Mouse (Mus musculus): ENCODE measurements at regions not wholly inside any gene's neighbourhood (a gene's known extent, or its start where the extent isn't known, plus 50 kb on each side); places are given as distances from the start of the nearest gene placed in this dataset.

DNA sequence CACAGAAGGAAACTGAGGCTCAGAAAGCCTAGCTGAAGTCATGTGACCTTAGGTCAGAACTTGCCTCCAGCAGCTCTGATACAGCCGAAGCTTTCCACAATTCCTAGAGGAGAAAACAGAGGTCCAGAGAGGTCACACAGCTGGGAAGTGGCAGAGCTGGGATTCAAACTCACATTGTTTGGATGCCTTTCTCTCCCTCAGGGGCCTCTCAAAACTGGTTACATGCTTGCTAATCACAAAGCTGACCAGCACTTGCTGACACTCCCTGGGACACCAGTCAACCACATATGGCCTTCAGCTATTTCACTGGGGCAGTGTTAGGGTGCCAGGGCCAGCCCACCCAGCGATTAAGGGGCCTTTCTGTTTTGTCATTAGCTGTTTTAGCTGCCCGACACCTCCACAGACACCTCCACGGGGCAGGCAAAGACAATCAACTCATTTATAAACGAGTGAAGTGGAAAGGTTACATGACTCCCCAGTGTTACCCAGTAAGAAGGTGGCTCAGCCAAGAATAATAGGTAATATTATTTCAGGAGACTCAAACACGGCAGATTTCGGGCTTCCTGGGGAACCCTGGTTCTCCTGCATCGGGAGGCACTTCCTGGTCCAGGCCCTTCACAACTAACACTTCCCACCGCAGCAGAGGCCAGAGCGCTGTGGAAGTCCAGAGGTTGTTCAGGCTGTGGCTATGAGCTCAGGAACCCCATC is 71.4 kb downstream of the 2410131K14Rik start:
- intact Hi-C loops (cut with DNase I), result no loop called here
- no peak for DNase-seq

- intact Hi-C loops (cut with DNase I), result no loop called here
- DNase-seq, result no peak
Observed at GRCm38 (mm10) chr5:118318073-118318472, 73.0 kb downstream of the 2410131K14Rik start.

DNA sequence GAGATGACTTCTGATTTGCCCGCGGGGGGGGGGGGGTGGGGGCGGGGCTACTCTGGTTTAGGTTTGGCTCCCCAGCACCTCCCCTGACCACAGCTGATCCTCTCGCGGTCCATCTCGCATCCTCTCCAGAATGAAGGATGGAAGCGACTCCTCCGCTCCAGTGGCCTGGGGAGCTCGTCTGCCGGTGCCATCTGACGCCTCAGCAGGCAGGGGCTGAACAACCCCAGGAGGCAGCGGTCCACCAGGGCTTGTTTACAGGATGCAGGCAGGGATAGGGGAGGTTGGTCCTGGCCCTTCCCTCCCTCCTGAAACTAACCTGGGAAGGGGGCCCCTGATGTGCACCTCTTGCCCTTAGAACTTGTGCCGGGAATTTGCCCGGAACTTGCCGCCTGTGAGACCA is 73.9 kb downstream of the 2410131K14Rik start:
- DNase-seq, result no peak
- intact Hi-C loops (cut with DNase I), result no loop called here

DNA sequence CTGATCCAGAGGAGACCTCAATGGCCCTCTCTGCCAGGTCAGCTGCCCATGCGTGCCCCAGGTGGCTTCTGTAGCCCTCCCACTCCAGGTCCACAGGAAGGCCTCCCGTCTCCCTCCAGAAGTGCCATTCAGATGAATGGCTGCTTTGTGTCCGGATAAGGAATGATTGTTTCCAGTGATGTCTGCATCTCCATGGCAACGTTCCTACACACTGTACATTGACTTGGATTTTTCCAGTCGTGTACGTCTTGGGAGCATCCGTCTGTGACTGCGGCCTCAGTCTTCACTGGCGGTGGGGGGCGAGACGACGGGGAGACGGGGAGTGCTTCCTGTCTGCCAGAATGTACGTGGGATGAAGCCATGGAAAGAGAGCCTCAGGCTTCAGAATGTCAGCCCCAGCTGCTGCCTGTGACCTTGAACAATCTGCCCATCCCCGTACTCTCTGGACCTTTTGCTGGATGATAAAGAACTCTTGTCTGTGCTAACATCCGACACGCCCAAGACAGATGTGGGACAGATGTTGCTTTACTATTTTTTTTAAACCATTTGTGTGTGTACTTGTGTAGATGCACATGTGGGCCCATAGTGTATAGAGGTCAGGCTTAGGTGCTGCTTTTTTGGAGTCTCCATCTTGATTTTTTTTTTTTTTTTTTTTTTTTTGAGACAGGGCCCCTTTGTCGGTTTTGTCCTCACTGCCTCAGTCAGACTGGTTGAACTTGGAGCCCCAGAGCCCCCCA is 76.9 kb downstream of the 2410131K14Rik start:
- intact Hi-C loops (cut with DNase I), result no loop called here
- DNase-seq, result peak in 1 of 2 experiments; percentile 24

- intact Hi-C loops (cut with DNase I), result no loop called here
Observed at GRCm38 (mm10) chr5:118323151-118323550, 78.1 kb downstream of the 2410131K14Rik start.

GRCm38 (mm10) chr5:118326837-118327541 is 82.0 kb downstream of the 2410131K14Rik start:
- peak; percentile 63 to 65 for DNase-seq

More at GRCm38 (mm10) chr5:118323151-118323550, 78.1 kb downstream of the 2410131K14Rik start:
- DNase-seq, result no peak

GRCm38 (mm10) chr5:118327961-118328712 is 83.1 kb downstream of the 2410131K14Rik start:
- intact Hi-C loops (cut with DNase I), result loop anchor here (2.0 kb wide), 1 partner anchor 59 kb away; no protein-coding TSS in a partner anchor
- peak in 1 of 2 experiments; percentile 30 for DNase-seq

More at GRCm38 (mm10) chr5:118326837-118327541, 82.0 kb downstream of the 2410131K14Rik start:
- intact Hi-C loops (cut with DNase I), result loop anchor here (2.0 kb wide), 1 partner anchor 58 kb away; no protein-coding TSS in a partner anchor

DNA sequence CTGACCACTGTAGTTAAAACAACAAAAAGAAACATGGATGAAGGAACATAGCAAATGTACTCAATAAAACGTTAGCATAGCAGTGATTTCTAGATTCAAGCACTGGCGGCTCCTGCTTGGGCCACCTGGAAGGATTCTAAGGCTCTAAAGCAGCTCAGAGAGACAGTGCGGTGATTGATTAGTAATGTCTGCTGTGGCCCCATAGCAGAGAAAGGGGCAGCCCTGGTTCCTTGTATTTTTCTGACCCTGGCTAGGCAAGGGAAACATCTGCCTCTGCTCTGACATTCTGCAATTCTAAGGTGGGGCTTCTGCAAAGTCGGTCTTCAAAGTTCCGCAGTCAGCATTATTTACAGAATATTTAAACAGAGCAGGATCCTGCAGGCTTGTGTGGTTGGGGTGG is 84.1 kb downstream of the 2410131K14Rik start:
- intact Hi-C loops (cut with DNase I), result no loop called here
- DNase-seq, result no peak

GRCm38 (mm10) chr5:118331286-118331607 is 86.2 kb downstream of the 2410131K14Rik start:
- intact Hi-C loops (cut with DNase I), result loop anchor here (1.0 to 2.0 kb wide), 3 partner anchors 264 to 406 kb away; no protein-coding TSS in a partner anchor
- DNase-seq, result no peak

DNA sequence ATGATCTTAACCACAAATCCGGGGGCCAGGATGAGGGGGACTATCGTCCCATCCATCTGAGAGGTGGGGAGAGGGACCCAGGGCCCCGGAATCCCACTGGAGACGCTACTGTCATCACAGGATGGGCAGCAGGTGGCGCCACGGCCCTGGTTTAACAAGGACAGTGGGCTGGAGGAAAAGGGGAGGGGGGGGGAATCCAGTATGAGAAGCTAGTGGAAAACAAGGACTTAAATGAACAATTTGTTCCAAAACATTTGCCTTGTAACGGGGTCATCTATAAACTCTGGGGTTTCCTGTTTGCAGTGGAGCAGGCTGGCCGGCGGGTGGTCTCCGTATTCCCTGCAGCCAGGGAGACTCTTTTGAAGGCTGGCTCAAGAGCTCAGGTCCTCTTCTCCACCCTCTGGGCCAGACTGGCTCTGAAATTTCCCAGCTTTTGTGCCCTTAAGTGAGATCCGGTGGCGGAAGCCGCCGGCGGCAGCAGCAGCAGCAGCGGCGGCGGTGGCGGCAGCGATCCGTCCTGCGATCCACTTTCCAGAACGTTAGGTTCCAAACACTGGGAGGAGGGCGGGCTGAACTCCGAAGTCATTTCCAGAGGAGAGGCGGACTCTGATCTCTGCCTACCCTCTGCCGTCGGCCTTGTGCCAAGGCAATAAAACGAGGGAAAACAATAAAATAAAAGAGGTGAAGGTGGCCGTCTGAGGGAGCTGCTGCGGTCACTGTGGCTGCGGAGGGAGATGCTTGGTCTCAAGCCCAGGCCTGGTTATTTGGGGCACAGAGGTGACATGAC is 86.8 kb downstream of the 2410131K14Rik start:
- DNase-seq, result peak; percentile 83 to 90
- intact Hi-C loops (cut with DNase I), result loop anchor here (1.0 to 2.0 kb wide), 4 partner anchors 228 to 406 kb away; no protein-coding TSS in a partner anchor

DNA sequence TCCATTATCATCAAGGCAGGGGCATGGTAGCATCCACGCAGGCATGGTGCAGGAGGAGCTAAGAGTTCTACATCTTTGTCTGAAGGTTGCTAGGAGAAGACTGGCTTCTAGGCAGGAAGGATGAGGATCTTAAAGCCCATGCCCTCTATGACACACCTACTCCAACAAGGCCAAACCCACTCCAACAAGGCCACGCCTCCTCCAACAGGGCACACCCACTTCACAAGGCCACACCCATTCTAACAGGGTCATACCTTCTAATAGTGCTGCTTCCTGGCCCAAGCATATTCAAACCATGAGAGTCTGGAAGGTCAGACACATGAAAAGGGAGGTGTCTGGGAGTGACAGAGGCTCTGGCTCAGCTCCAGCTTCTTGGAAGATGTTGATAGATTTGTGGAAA is 89.0 kb downstream of the 2410131K14Rik start:
- no peak for DNase-seq
- intact Hi-C loops (cut with DNase I), result no loop called here

DNA sequence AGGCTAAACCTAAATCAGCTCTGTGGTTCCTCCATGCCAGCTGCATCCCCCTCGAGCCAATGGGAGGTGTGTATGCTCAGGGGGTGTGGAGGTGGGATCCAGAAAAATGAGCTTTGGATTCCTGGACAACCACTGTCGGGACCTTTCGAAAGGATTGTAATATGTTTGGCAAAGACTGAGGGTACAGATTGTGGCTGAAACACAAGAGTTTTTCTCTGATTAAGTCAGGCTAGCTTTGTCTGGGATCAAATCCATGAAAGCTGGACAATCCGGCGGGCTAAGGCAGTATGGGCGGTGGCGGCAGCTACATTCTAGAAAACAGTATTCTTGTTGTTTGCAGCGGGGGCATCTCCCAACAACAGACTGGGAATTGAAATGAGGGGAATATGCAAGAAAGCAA is 93.2 kb downstream of the 2410131K14Rik start:
- intact Hi-C loops (cut with DNase I), result no loop called here

DNA sequence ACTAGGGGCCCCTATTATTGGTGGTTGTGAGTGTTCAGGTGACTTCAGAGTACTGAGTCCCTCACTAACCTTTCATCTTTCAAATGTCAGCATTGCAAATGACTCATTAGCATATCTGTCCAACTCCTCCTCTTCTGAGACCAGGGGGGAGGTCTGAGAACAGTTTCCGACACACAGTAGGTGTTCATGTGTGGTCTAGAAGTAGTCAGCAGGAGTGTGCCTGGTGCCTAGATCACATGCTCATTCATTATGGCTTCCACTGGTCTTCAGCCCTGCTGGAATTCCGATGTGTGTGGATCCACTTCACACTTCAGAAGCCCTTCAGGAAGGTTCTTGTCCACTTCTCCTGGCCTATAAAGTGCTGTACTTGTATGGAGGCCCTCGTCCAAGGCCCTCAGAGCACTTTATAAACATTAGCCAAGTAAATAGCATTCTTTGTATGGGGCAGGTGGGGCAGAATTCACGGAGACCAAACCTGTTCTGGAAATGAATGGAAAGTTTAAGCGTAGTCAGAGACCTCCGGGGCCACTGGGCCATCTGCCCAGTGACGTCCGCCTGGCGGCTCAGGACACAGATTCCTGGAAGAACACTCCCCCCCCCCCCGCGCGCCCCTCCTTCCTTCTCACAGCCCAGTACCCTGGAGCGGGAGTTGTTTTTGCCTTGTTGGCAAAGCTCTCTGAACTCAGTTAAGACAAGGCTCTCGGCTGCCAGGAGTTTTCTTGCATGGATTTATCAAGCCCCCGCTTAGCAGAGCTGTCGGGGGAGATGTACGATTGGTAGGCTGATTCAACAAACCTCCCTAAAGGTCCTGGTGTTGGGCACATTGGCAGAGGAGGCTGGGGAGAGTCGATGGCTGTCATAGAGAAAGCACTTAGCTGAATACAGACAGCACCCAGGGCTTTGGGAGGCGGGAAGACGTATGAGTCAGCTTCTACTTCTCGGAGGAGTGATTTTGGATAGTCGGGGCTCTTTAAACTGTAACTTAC is 94.9 kb downstream of the 2410131K14Rik start:
- DNase-seq, result peak in 1 of 2 experiments; percentile 60
- intact Hi-C loops (cut with DNase I), result no loop called here

More for the DNA sequence above, 93.2 kb downstream of the 2410131K14Rik start:
- no peak for DNase-seq

DNA sequence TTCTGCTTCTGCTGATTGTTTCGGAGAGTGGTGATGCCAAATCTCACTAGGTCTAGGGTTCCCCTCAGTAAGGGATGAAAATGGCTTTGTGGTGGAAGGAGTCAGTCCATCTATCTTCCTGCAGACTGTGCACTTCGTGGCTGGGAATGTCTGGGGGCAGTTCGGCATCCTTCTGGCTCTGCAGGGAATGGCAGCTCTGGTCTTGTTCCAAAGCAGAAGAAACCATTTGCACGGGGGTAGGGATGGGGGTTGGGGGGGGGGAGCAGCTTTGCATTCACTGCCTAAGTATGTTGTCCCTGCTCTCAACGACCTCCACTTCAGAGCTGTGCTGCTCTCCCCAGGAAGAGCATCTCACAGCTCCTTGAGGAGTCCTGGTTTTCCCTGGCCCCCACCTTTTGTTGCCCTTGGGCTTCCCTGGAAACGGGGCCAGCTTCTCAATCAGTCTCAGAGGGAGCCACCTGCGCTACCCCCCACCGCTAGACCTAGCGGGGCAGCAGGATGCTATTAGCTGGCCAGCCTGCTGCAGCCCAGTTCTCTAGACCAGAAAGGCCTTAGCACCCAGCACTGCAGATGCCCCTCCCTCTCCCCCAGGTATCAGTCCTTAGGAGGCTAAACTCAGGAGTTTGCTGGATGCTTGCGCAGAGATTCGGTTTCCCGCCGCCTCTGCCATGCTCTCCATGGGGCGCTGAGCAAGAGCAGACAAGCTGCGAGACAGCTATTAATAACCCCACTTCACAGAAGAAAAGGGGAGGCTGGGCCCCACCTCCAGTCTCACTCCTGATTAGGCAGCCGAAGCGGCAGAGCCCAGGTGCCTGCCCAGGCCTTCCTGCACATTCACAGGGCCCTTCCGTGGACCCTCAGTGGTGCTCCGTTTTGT is 98.7 kb downstream of the 2410131K14Rik start:
- intact Hi-C loops (cut with DNase I), result no loop called here
- no peak for DNase-seq

DNA sequence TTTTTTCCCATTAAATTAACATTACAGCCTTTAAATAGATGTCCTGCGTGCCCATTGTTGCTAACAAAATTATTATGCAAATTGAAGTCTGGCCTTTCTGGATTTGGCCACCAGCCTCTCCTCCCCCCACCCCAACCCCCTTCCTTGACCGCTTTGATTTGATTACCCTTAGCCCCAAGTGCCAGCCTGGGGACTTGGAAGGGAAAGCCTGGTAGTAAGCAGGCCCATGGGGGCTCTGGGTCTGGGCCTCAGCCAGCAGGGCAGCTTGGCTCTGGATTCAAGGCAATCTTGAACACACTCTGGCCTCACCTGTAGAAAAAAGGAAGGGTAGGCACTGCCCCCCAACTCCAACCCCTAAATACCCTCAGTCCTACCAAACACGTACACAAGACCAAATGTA is 100.2 kb downstream of the 2410131K14Rik start:
- intact Hi-C loops (cut with DNase I), result no loop called here
- no peak for DNase-seq

GRCm38 (mm10) chr5:118349057-118349456 is 104.0 kb downstream of the 2410131K14Rik start:
- DNase-seq, result no peak
- intact Hi-C loops (cut with DNase I), result no loop called here

DNA sequence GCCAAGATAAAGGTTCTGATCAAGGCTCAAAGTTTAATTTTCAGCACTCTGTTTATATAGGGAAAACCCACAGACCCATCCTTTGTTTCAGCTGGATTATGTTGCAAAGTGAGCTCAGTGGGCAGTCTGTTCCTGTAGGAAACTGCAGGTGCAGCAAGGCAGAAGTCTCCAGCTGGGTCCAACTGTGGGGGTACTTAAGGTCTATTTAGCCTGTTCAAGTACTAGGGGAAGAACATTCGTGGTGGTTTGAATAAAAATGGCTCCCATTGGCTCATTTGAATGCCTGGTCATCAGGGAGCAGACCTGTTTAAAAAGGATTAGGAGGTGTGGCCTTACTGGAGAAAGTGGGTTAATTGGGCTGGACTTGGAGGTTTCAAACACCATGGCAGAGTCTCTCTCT is 106.3 kb downstream of the 2410131K14Rik start:
- intact Hi-C loops (cut with DNase I), result no loop called here
- no peak for DNase-seq

GRCm38 (mm10) chr5:118352142-118352541 is 107.1 kb downstream of the 2410131K14Rik start:
- intact Hi-C loops (cut with DNase I), result no loop called here
- no peak for DNase-seq

All from heart, postnatal 10 days (tissue).